Comparison of ENCODE assay signal across 28 mouse cellular contexts in genomic region chr12:79550049-79550682, GRCm38 (mm10).
DNase-seq lines count a peak whose midpoint lies in the region; ATAC-seq and TF ChIP-seq lines count a peak whose summit lies in the region.
"Had no signal": no experiment of that assay in that cellular context is flagged by ENCODE, and none has a peak within 500 bp of the region (broad histone marks: within the 10 kb centered on the region; RNA-seq: fewer than 3 reads in every experiment).

No protein-coding gene starts in this region.

- no peak overlapping the region for H3K27ac ChIP-seq in limb, embryonic 11.5 days (replicated peaks; ENCODE audit: low read depth, low read length)
- H3K27ac ChIP-seq in limb, embryonic 10.5 days, result no peak overlapping the region
- H3K27ac ChIP-seq in embryonic facial prominence, embryonic 13.5 days, result peak overlapping the region; percentile 72
- peak overlapping the region; percentile 55; the same call in 1 of the 2 replicates for H3K27ac ChIP-seq in limb, embryonic 14.5 days (replicated peaks; ENCODE audit: low read depth, low read length)
- H3K27ac ChIP-seq in hindbrain, embryonic 12.5 days, result no peak overlapping the region
- H3K27ac ChIP-seq: forebrain, embryonic 12.5 days; hindbrain, embryonic 13.5 days; lung, embryonic 15.5 days; midbrain, embryonic 15.5 days; neural tube, embryonic 12.5 days had no signal

- H3K9ac ChIP-seq in limb, embryonic 11.5 days (ENCODE audit: low read length), result no peak overlapping the region
- no peak overlapping the region for H3K9ac ChIP-seq in embryonic facial prominence, embryonic 13.5 days
- H3K9ac ChIP-seq in limb, embryonic 14.5 days (ENCODE audit: low read depth, low read length, severe bottlenecking), result no peak overlapping the region
- H3K9ac ChIP-seq in hindbrain, embryonic 12.5 days, result no peak overlapping the region
- H3K9ac ChIP-seq: forebrain, embryonic 12.5 days; hindbrain, embryonic 13.5 days; lung, embryonic 15.5 days; midbrain, embryonic 15.5 days; neural tube, embryonic 12.5 days had no signal

- 90% methylated on average over 7 of the region's 7 CpGs for WGBS in limb, embryonic 11.5 days
- 96% methylated on average over 7 of the region's 7 CpGs for WGBS in limb, embryonic 10.5 days
- WGBS in embryonic facial prominence, embryonic 13.5 days, result 70% methylated on average over 7 of the region's 7 CpGs
- 80% methylated on average over 7 of the region's 7 CpGs for WGBS in limb, embryonic 14.5 days
- 83% methylated on average over 7 of the region's 7 CpGs for WGBS in hindbrain, embryonic 12.5 days

- no peak overlapping the region for H3K4me3 ChIP-seq in limb, embryonic 11.5 days (ENCODE audit: low read depth, low read length)
- no peak overlapping the region for H3K4me3 ChIP-seq in limb, embryonic 10.5 days
- H3K4me3 ChIP-seq in embryonic facial prominence, embryonic 13.5 days, result no peak overlapping the region
- no peak overlapping the region for H3K4me3 ChIP-seq in limb, embryonic 14.5 days (replicated peaks; ENCODE audit: low read length)
- no peak overlapping the region for H3K4me3 ChIP-seq in hindbrain, embryonic 12.5 days
- H3K4me3 ChIP-seq: erythroblast, embryonic 14.5 days; forebrain, embryonic 12.5 days; hindbrain, embryonic 13.5 days; lung, embryonic 15.5 days; midbrain, embryonic 10.5 days; midbrain, embryonic 15.5 days; neural tube, embryonic 12.5 days had no signal

- peak; percentile 21 for DNase-seq in limb, embryonic 11.5 days (ENCODE audit: low spot score)
- DNase-seq in limb, embryonic 10.5 days (ENCODE audit: low spot score), result no peak
- DNase-seq in limb, embryonic 14.5 days (ENCODE audit: low spot score), result no peak
- no peak for DNase-seq in adrenal gland, postnatal 4 days (ENCODE audit: low spot score in 2 of 2)
- no peak for DNase-seq in heart, postnatal 4 days
- DNase-seq: adrenal gland, postnatal 14 days; B cell, adult 2 months; cerebellum, adult 11-12 months; cerebellum, postnatal 14 days; gastrocnemius, postnatal 10 days; kidney, adult 11 months; layer of hippocampus, postnatal 36 days; left cerebral cortex, postnatal 4 days; right cerebral cortex, adult 18-20 months; right cerebral cortex, postnatal 4 days; thymus, adult 2 months; thymus, postnatal 36 days had no signal

- TF ChIP-seq POLR2A in limb, embryonic 14.5 days (IDR thresholded peaks at IDR 0.05; ENCODE audit: borderline replicate concordance, extremely low read depth, insufficient read depth, insufficient read length), result no peak

- no peaks in the 10 kb centered on the region for H3K9me3 ChIP-seq in limb, embryonic 11.5 days (ENCODE audit: control insufficient read depth, low read length)
- H3K9me3 ChIP-seq in limb, embryonic 10.5 days (replicated peaks), result no peaks in the 10 kb centered on the region
- H3K9me3 ChIP-seq in embryonic facial prominence, embryonic 13.5 days, result no peaks in the 10 kb centered on the region
- H3K9me3 ChIP-seq in limb, embryonic 14.5 days (ENCODE audit: control insufficient read depth, low read length), result no peaks in the 10 kb centered on the region
- no peaks in the 10 kb centered on the region for H3K9me3 ChIP-seq in hindbrain, embryonic 12.5 days (replicated peaks)
- H3K9me3 ChIP-seq: forebrain, embryonic 12.5 days; hindbrain, embryonic 13.5 days; lung, embryonic 15.5 days; midbrain, embryonic 10.5 days; midbrain, embryonic 15.5 days; neural tube, embryonic 12.5 days had no signal

- no peaks in the 10 kb centered on the region; the same call in 1 of the 2 replicates for H3K4me1 ChIP-seq in limb, embryonic 11.5 days (ENCODE audit: control insufficient read depth, insufficient read depth, low read length)
- H3K4me1 ChIP-seq in limb, embryonic 10.5 days, result peaks cover 11% of the 10 kb centered on the region
- H3K4me1 ChIP-seq in embryonic facial prominence, embryonic 13.5 days, result peaks cover 30% of the 10 kb centered on the region
- peaks cover 10% of the 10 kb centered on the region for H3K4me1 ChIP-seq in limb, embryonic 14.5 days (ENCODE audit: control insufficient read depth, insufficient read depth, low read length)
- H3K4me1 ChIP-seq in hindbrain, embryonic 12.5 days, result peaks cover 3% of the 10 kb centered on the region; the same call in 1 of the 2 replicates
- H3K4me1 ChIP-seq: midbrain, embryonic 15.5 days; neural tube, embryonic 12.5 days had no signal

- H3K36me3 ChIP-seq in limb, embryonic 11.5 days (ENCODE audit: control insufficient read depth, insufficient read depth, low read length), result no peaks in the 10 kb centered on the region
- H3K36me3 ChIP-seq in limb, embryonic 10.5 days, result no peaks in the 10 kb centered on the region
- H3K36me3 ChIP-seq in embryonic facial prominence, embryonic 13.5 days, result no peaks in the 10 kb centered on the region
- no peaks in the 10 kb centered on the region for H3K36me3 ChIP-seq in limb, embryonic 14.5 days (ENCODE audit: control insufficient read depth, insufficient read depth, low read length)
- H3K36me3 ChIP-seq in hindbrain, embryonic 12.5 days, result no peaks in the 10 kb centered on the region
- H3K36me3 ChIP-seq: forebrain, embryonic 12.5 days; hindbrain, embryonic 13.5 days; lung, embryonic 15.5 days; midbrain, embryonic 10.5 days; midbrain, embryonic 15.5 days; neural tube, embryonic 12.5 days had no signal

- no peak overlapping the region for H3K4me2 ChIP-seq in limb, embryonic 11.5 days (ENCODE audit: low read depth, severe bottlenecking)
- H3K4me2 ChIP-seq in embryonic facial prominence, embryonic 13.5 days, result no peak overlapping the region
- no peak overlapping the region for H3K4me2 ChIP-seq in limb, embryonic 14.5 days (replicated peaks; ENCODE audit: low read depth, low read length, severe bottlenecking)
- H3K4me2 ChIP-seq in hindbrain, embryonic 12.5 days (replicated peaks), result no peak overlapping the region
- H3K4me2 ChIP-seq: forebrain, embryonic 12.5 days; hindbrain, embryonic 13.5 days; liver, embryonic 11.5 days; lung, embryonic 15.5 days; midbrain, embryonic 15.5 days; neural tube, embryonic 12.5 days had no signal

- H3K27me3 ChIP-seq in limb, embryonic 11.5 days (ENCODE audit: control insufficient read depth, insufficient read depth, low read length), result no peaks in the 10 kb centered on the region
- H3K27me3 ChIP-seq in limb, embryonic 10.5 days (ENCODE audit: low read depth, poor library complexity, severe bottlenecking), result no peaks in the 10 kb centered on the region
- H3K27me3 ChIP-seq in embryonic facial prominence, embryonic 13.5 days, result no peaks in the 10 kb centered on the region
- H3K27me3 ChIP-seq in limb, embryonic 14.5 days (ENCODE audit: control insufficient read depth, insufficient read depth, low read length), result no peaks in the 10 kb centered on the region
- no peaks in the 10 kb centered on the region for H3K27me3 ChIP-seq in hindbrain, embryonic 12.5 days
- H3K27me3 ChIP-seq: forebrain, embryonic 12.5 days; hindbrain, embryonic 13.5 days; lung, embryonic 15.5 days; midbrain, embryonic 15.5 days; neural tube, embryonic 12.5 days; Patski had no signal

- ATAC-seq in limb, embryonic 11.5 days (ENCODE audit: insufficient number of reproducible peaks, low FRiP score, low TSS enrichment, low read depth), result no peak
- ATAC-seq in embryonic facial prominence, embryonic 13.5 days (ENCODE audit: insufficient number of reproducible peaks, insufficient read depth, low FRiP score, low TSS enrichment, low read depth), result no peak
- ATAC-seq in limb, embryonic 14.5 days (ENCODE audit: low FRiP score, low read depth), result no peak
- no peak for ATAC-seq in hindbrain, embryonic 12.5 days (ENCODE audit: low FRiP score)
- ATAC-seq: midbrain, embryonic 15.5 days; Patski had no signal

Comparison
In these comparisons a context has a peak if more than half of its experiments do, and no peak if none do; other contexts are left out.
1. H3K27ac ChIP-seq: peak in embryonic facial prominence, embryonic 13.5 days (single experiment) and limb, embryonic 14.5 days (single experiment); none in limb, embryonic 11.5 days (single experiment), limb, embryonic 10.5 days (single experiment) and hindbrain, embryonic 12.5 days (single experiment).